Mouse (Mus musculus) small intestine, adult 2 months (tissue): ENCODE measurements around the gene Cacng6. TPM values are rescaled to one million over a fixed set of nuclear protein-coding genes. Genes with fewer than 3 reads are reported as not detected.

ENCODE experiments used
- H3K27ac ChIP-seq: fragments of 200-500 bp; 2 replicates; pipeline ENCODE4 v1.5.1; 2012; ENCODE audit warnings: low read depth, low read length, control low read depth, inconsistent platforms; ENCODE audit not compliant: insufficient read depth
- H3K27me3 ChIP-seq: fragments of 200-500 bp; 2 replicates; pipeline ENCODE4 v1.6.1; 2012; ENCODE audit warnings: mild to moderate bottlenecking, moderate library complexity, low read length, inconsistent platforms; ENCODE audit not compliant: control insufficient read depth, insufficient read depth
- H3K36me3 ChIP-seq: fragments of 200-500 bp; 2 replicates; pipeline ENCODE4 v1.6.1; 2012; ENCODE audit warnings: mild to moderate bottlenecking, low read length, control low read depth, inconsistent platforms; ENCODE audit not compliant: control insufficient read depth, insufficient read depth
- H3K4me1 ChIP-seq: fragments of 200-500 bp; 2 replicates; pipeline ENCODE4 v1.6.1; 2012; ENCODE audit warnings: low read length, inconsistent platforms, mixed read lengths; ENCODE audit not compliant: control insufficient read depth, insufficient read depth, insufficient read length
- H3K4me3 ChIP-seq: fragments of 200-500 bp; 2 replicates; pipeline ENCODE4 v1.5.1; 2012; ENCODE audit warnings: low read depth, mild to moderate bottlenecking, control low read depth, inconsistent platforms, low read length, moderate library complexity
- CTCF ChIP-seq: fragments of 200-500 bp; IDR thresholded peaks from 2 replicates; pipeline ENCODE4 v1.5.1; 2012; ENCODE audit warnings: low read depth, mild to moderate bottlenecking, control low read depth, inconsistent platforms, low read length, moderate library complexity, mixed read lengths; ENCODE audit not compliant: insufficient replicate concordance, insufficient read length; ENCODE audit errors: extremely low read depth
- POLR2A ChIP-seq: fragments of 200-500 bp; IDR thresholded peaks from 2 replicates; pipeline ENCODE4 v1.6.1; 2012; ENCODE audit warnings: low read depth, mild to moderate bottlenecking, control low read depth, inconsistent platforms, low read length, moderate library complexity
- WGBS: fragments of 180-500 bp; shearing (Covaris S2); methylation state at CpG from one replicate; pipeline ENCODE4 v1.1.7; 2018; 5-methylcytosine and 5-hydroxymethylcytosine counted together
- polyA plus RNA-seq: library from polyadenylated mRNA; depleted of rRNA; stranded (reverse); fragments of >200 nt; gene quantifications from 2 replicates; pipeline ENCODE4 v1.2.3, GENCODE M21; 2012; rRNA removed

Cacng6 gene
- polyA plus RNA-seq, 1 experiment: not detected

DNA sequence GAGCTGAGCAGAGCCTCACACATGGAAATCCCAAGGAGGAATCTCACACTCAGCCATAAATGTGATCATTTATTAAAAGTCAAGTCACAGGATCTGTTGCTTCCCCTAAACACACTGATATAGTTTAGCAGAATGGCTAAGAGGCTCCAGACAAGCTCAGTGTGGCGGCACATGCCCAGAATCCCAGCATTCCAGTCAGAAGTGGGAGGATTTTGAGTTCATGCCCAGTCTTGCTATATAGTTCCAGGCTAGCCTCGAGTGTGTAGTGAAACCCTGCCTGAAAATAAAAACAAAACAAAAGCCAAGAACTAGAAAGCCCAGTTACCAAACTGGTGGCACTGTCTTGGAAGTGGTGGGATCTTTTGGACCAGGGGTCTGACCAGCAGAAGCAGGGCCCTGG lies 44.6 kb downstream of the Cacng6 start:
- Histone ChIP-seq H3K4me1 (no peaks in the 10 kb centered on the region), H3K27me3 (no peaks in the 10 kb centered on the region), H3K36me3 (no peaks in the 10 kb centered on the region), H3K27ac (no peak overlapping the region), H3K4me3 (no peak overlapping the region)
- 46% methylated on average over 2 of the region's 2 CpGs for WGBS
- TF ChIP-seq CTCF (no peak), POLR2A (no peak)

DNA sequence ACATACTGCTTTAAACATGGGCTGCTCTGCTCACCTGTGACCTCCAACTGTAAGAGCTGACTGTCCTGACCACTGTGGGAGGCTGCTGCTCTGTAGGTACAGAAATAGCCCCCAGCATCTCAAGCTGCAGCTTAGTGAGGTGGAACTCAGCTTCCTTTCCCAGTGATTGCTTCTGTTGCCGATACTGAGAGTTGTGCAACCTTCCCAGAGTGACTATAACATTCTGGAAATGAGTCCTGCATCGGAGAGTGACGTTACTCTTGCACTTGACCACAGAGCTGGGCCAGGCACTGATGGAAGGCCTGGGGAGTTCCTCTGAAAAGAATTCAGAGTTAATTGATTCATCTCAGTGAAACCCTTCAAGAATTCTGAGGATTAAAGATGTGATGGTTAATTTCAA lies 48.8 kb downstream of the Cacng6 start:
- 76% methylated on average over 3 of the region's 3 CpGs for WGBS
- H3K4me3 ChIP-seq: no peak overlapping the region
- H3K36me3 ChIP-seq: no peaks in the 10 kb centered on the region
- no peak overlapping the region for H3K27ac ChIP-seq
- no peak for TF ChIP-seq POLR2A
- TF ChIP-seq CTCF: no peak
- no peaks in the 10 kb centered on the region for H3K4me1 ChIP-seq
- H3K27me3 ChIP-seq: no peaks in the 10 kb centered on the region

DNA sequence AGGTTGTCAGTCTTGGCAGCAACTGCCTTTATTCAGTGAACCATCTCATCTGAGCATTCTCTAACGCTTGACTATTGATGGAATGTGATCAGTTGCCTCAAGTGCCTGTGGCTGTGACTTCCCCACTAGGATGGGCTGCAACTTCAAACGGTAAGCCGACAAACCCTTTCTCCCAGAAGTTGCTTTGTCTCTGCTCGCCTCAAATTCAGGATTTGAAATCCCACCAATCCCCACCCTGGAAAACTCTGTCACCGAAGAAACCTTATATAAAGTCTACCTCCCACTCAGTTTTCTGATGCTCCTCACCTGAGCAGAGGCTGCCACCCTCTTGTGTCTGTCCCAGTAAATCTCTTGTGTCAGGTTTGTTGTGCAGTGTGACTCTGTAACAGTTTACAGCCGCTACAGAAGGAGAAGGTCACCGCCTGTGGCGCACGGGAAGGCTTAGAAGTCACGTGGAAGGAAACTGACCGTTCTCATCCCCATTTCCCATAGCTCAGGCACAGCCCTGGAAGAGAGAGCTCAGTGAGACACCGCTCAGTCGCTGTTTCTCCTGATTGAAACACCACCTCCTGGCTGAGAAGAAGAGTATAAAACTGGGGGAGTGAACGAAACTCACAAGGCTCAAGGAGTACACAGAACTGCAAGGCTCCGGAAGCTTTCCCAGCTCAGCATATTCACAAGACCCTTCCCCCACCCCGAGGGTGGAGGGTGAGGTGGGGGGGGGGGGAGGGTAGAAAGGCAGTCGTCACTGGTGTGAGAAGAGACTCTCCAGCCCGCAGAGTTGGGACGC lies 50.5 kb downstream of the Cacng6 start:
- Histone ChIP-seq H3K36me3 (no peaks in the 10 kb centered on the region), H3K4me3 (no peak overlapping the region), H3K27ac (no peak overlapping the region), H3K27me3 (no peaks in the 10 kb centered on the region), H3K4me1 (no peaks in the 10 kb centered on the region)
- WGBS: 17% methylated on average over 19 of the region's 19 CpGs
- TF ChIP-seq POLR2A (no peak), CTCF (no peak)

DNA sequence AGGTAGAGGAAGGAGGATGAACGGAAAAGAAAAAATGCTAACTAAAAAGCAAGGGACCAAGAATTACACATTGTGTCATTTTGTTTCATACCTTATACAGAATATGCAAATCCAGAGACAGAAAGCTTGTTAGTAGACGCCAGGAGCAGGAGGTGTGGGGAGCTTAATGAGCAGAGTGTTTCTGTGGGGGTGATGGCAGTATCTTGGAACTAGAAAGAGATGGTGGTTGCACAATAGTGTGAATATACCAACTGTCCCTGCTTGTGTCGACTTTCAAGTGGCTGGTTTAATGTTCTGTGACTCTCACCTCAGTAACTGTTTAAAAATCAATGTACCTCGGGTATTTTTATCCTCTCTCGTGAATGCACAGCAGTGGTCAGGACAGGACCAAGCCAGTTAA lies 52.7 kb downstream of the Cacng6 start:
- WGBS: 63% methylated on average over 5 of the region's 5 CpGs

DNA sequence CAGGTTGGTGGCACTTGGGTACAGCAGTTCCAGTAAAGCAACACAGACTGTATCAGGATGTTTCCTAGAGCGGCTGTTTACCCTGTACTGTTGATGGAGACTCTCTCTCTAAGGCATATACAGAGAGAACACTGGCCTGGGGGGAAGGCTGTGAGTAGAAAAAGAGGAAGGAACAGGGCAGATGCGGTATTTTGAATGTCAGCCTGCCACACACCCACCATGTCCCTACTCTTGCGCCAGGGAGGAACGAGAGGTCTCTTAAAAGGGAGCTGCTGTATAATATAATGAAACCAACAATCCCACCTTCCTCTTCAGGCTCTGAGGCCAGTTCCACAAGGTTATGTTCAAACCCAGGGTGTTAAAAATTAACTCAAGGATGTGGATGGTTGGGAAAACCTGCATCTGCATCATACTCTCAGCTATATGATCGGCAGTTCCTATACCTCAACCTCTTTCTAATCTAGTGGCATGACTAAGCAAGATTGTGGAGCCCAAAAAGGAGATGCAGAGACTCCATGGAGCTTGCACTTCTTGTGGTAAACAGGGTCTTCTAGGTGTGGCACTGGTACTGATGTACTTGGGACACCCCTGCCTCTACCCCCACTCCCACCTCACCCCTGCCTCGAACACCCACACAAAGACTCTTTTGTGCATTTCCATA lies 58.1 kb downstream of the Cacng6 start:
- no peak for TF ChIP-seq CTCF
- no peak for TF ChIP-seq POLR2A
- Histone ChIP-seq H3K4me1 (no peaks in the 10 kb centered on the region), H3K4me3 (no peak overlapping the region), H3K27me3 (no peaks in the 10 kb centered on the region), H3K36me3 (no peaks in the 10 kb centered on the region), H3K27ac (no peak overlapping the region)
- 83% methylated on average over 6 of the region's 6 CpGs for WGBS

More for the DNA sequence above, 52.7 kb downstream of the Cacng6 start:
- Histone ChIP-seq H3K27ac (no peak overlapping the region), H3K27me3 (no peaks in the 10 kb centered on the region), H3K36me3 (no peaks in the 10 kb centered on the region), H3K4me3 (no peak overlapping the region), H3K4me1 (no peaks in the 10 kb centered on the region)
- TF ChIP-seq POLR2A (no peak), CTCF (no peak)

Other genes starting within 250 kb of the Cacng6 start
- gene Nlrp12, start 174.5 kb upstream of the Cacng6 start, polyA plus RNA-seq: 0.05 and 0.06 TPM in 2 replicates
- 132 and 142 TPM in 2 replicates for gene Myadm, start 135.1 kb upstream of the Cacng6 start, polyA plus RNA-seq
- gene Prkcg, start 135.0 kb upstream of the Cacng6 start, polyA plus RNA-seq: 0.60 and 1.0 TPM in 2 replicates
- gene Cacng7, start 91.2 kb upstream of the Cacng6 start, polyA plus RNA-seq: 7.5 and 8.8 TPM in 2 replicates
- gene Cacng8, start 33.5 kb upstream of the Cacng6 start, polyA plus RNA-seq: 0.60 and 0.77 TPM in 2 replicates
- not detected in 2 replicates for gene Tarm1, start 78.4 kb downstream of the Cacng6 start, polyA plus RNA-seq
- gene Oscar, start 192.0 kb downstream of the Cacng6 start, polyA plus RNA-seq: 0.10 TPM in 1 of 2 replicates, not detected in the other
- 238 and 337 TPM in 2 replicates for gene Ndufa3, start 193.2 kb downstream of the Cacng6 start, polyA plus RNA-seq
- gene Tfpt, start 205.7 kb downstream of the Cacng6 start, polyA plus RNA-seq: 2.2 and 6.9 TPM in 2 replicates
- gene Prpf31, start 205.8 kb downstream of the Cacng6 start, polyA plus RNA-seq: 9.4 and 16.7 TPM in 2 replicates
- 48.3 and 88.2 TPM in 2 replicates for gene Cnot3, start 221.1 kb downstream of the Cacng6 start, polyA plus RNA-seq
- gene Leng1, start 241.6 kb downstream of the Cacng6 start, polyA plus RNA-seq: 2.4 and 5.1 TPM in 2 replicates